Mouse (Mus musculus) cerebellum, postnatal 4 days (tissue): ENCODE data around the gene Nradd.
A peak's percentile ranks its signal among the peaks of the same experiment; 100 is the strongest.

Source experiments
- DNase-seq, 2 experiments: peaks; one replicate each; pipeline ENCODE4 v3.0.0; 2022; ENCODE audit warnings: low spot score in 2 of 2, mixed read lengths in 1 of 2

Nradd gene

DNA sequence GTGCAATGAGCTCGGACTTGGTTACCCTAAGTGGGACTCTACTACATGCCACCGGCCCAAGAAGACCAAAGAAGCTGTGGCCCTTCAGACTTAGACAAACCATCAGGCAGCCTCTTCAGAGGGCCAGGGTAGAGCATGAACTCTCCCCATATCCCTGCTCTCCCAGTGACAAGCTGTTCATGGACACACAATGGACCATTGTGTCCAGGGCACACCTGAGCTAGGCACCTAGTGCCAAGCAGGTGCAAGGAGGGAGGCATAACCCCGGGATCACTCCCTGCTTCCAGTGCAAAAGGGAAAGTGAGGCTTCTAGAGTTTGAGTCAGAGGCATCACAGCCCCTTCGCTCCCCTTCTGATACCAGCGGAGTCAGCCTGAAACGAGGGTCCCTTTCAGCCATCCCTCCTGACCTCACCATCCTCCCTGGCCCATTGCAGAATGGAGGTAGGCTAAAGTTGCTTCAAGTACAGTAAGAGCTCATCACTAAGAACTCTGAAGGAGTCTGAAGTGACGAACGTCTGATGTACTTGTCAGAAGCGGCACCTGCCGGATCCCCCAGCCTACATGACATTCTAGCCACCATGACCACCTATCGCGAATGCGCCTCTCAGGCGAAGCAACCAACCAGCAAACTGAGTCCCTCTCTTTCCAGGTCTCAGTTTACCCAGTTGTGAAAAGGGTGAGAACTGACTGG is 28.9 kb upstream of the Nradd start:
- DNase-seq: no peak

DNA sequence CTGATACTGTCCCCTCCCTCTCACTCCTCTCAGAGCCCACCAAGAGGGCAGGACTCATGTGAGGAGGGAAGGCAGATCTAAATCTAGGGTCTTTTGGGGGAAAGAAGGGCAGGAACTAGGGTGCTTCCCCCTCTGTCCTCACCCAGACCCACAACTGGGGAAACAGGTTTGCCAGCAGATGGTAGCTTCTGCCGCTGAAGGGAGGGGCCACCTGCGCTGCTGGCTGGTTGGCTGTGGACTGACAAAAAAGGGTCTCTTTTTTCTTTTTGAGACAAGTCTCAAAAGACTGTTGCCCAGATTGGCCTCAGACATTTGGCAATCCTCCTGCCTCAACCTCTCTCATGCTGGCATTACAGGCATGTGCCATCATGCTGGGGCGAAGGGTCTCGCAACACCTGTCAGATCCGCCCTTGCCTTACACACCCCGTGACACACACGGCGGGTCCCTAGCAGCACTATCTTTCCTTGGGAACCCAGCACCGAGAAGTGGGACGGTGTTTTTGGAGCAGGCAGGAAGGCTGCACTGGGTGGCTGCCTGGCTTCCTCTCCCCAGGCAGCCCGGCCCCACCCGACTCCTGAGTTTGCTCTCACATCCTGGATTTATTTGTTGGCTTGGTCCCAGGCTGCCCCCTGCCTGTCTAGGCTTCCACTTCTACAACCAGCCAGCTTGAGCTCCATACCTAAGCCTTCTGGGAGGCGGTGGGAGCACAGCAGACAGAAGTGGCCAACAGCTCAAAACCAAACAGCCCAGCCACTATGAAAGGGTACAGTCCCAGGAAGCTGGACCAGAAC is 27.9 kb upstream of the Nradd start:
- DNase-seq: no peak

DNA sequence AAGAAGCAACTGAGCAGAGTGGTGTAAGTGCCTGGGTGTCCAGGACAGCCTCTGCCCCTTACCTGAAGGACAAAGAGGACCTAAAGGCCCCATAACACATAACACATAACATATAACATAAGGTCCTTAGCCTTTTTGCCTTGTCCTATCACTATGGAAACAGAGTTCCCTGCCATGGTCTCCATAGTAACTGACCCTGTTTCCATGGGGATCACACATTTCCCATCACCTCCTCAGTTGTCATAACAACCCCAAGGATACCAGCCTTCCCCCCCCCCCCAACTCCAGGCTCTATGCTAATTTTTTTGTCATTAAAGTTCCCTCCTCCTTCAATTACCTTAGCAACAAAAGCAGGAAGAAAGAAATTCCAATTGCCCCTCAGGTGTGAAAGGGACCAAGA is 25.5 kb upstream of the Nradd start:
- DNase-seq: no peak

DNA sequence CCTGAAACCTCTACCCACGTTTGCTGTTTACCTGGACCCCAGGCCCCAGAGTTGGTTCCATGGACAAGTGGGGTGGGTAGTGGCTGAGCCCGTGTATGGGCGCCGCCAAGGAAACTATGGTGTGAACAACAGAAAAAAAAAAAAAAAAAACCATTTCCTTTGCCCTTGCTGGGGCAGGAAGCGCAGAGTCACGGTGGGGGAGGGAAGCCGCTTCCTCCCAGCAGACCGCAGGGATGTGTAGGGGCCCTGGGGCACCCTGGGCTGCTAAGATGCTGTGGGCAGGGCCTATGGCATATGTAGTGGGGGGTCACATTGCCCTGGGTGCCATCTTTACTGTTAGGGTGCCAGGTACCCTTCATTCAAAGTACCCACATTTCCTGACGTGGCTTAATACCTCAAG is 21.0 kb upstream of the Nradd start:
- DNase-seq: no peak

DNA sequence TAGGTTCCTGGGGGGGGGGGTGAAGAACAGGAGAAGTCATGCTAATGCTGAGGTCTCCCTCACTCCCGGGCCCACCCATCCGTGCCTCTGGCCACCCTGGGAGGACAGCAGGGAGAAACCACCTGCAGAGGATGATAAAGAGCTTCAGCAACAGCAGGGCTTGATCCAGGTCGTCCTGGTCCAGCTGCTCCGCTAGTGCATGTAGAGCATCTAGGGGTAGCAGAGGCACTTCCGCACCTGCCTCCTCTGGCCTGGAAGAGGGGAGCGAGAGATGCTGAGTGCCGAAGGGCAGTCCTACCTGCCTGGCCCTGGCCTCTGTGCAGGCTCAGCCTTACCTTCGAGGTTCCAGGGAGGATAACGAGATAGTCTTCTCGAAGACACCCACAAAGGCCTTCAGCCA is 20.0 kb upstream of the Nradd start:
- no peak for DNase-seq

DNA sequence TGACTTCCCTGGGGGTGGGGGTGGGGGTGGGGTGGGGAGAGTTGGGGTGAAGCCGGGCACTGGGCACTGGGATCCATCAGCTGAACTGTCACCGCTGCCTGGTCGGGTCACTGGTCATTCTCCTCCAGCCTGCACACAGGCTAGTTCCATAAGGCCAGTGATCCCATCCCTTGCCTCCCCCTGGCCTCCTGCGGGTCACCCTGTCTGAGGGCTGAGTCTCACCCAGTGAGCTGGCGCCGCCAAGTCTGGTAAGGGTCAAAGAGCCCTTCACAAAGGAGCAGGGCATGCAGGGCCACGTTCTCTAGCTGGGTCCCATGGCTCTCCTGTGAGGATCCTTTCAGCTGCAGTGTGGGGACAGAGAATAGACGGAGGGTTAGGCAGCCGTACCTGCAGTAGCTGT is 19.5 kb upstream of the Nradd start:
- DNase-seq: no peak

DNA sequence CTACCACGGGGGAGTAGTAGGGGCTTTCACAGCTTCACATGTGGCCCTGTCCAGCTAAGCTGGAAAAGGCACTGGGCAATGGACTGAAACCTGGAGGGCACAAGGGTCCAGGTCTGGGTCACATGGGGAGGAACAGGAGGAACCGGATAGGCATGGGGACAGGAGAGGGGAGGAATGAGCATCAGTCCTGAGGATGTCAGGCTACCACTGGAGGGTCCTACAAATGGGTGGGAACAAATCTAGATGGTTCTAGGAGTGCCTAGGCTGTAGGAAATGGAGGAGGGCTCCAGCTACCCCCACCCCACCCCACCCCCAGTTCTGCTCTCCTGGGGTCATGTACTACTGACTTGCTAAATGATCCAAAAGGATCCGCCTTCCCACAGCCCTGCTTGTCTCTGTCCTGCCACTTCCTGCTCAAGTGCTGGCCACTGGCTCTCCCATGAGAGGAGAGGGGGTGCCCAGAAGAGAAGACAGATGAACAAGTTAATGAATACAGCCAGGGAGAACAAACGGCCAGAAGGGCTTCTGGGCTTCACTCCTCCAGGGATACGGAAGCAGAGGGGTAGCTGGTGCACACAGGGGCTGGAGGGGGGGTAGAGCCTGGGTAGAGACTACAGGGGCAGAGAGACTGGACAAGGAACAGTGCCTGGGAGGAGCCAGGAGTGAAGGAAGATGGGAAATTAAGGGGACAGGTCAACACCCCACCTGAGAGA is 18.7 kb upstream of the Nradd start:
- no peak for DNase-seq

DNA sequence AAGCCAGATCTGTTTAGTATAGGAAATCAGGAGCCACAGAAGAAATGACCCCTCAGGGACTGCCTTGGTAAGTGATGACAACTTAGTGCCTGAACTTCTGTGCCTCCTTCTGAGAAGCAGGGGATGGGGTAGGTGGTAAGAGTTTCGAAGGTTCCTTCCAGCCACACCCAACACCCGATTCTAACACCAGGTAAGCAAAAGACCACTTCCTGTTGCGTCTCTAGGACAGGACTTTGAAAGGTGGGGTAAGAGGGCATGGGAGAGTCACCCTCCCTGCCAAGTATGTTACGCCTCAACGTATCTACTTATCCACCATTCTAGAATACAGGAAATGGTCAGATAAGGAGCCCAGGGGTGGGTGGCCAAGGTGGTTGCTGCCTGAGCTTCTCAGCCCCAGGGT is 16.8 kb upstream of the Nradd start:
- DNase-seq: no peak

DNA sequence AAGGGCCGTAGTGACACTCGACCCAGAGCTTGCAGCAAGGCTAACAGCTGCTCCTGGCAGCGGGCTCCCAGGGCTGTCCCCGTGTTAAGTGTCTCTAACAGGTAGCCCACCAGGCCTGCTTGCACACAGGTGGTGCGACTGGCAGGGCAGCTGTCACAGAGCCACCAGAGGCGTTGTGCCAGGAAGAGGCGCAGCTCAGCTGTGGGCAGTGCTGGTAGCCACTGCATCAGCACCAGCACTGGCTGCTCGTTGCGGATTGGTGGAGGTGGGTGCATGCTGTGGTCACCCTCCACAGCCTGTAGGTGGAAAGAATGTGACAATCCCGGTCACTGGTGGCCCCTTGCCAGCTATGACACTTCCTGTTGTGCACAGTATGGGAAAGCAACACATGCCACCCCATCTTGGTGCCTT is 14.4 kb upstream of the Nradd start:
- DNase-seq: peak in 1 of 2 experiments; percentile 43

DNA sequence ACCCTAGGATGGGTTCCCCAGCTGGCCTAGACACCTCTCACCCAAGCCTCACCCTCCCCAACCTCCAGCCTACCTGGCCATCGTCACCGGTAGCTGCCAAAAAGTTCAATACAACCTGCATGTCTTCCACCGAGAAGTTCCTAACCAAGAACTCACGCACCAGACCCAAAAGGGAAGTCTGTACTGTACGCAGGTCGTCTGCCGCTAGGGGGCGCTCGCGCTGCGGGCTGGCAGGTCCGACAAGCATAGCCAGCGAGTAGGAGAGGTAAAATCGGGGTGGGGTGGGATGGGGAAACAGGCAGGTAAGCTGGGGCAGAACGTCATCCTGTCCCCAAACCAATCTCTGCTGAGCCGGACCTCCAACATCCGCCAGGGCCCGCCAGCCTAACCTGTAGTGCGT is 11.0 kb upstream of the Nradd start:
- DNase-seq: peak; percentile 77 to 91

DNA sequence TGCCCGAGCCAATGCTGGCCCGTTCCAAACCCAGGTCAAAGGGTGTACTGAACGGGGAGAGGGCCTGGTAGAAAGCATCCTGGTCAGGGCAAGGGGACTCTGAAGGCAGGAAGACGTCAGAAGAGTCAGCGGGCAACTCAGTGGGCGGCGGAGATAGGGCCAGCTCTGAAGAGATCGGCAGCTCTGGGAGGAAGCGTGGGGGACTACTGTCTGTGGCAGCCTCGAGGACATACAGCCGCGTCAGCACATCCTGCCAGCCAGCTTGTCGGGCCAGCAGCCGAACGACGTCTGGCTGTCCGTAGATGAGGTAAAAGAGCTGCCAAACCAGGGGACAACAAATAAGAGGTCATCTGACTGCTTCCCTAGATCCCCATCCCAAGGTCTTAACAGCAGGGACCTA is 9.6 kb upstream of the Nradd start:
- no peak for DNase-seq

DNA sequence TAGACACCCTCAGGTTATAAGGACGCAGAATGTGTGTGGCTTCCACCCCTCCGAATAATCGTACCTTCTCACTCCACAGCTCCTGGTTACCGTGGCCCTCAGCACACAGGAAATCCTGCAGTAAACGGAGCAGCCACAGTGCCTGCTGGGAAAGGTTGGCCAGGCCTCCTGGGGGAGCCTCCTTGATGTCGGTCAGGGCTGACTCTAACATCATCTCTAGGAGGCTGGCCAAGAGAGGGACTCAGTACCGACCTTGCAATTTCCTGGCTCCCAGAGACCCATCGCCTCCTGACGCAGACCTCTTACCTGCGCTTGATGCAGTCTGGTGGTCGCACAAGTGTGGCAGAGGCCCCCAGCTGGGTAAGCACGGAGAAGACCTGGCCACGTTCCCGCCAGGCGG is 8.4 kb upstream of the Nradd start:
- no peak for DNase-seq

DNA sequence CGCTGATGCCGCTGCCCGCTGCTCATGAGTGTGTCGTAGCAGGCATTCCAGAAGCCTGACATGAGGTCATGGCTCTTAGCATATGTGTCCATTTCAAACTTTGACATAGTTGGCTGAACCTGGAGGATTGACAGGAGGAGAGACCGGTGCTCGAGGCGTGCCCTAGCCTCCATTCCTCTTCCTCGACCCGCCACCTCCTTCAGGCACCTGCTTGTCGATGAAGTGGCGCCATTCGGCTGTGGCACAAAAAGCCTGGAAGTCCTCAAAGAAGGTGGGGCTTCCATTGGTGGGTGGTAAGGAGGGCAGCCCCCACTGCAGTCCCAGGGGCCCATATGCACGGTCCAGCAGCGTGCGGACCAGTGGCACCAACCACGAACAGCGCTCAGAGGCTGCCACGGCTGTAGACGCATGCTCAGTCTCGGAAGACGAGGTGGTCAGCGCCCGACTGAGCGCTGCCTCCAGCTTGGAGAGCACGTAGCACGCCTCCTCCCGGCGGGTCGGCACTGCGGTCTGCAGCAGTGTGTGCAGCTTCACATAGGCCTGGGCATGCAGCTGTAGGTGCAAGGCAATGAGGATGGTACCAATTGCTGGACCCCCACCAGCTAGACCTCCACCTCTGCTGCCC is 7.5 kb upstream of the Nradd start:
- no peak for DNase-seq

DNA sequence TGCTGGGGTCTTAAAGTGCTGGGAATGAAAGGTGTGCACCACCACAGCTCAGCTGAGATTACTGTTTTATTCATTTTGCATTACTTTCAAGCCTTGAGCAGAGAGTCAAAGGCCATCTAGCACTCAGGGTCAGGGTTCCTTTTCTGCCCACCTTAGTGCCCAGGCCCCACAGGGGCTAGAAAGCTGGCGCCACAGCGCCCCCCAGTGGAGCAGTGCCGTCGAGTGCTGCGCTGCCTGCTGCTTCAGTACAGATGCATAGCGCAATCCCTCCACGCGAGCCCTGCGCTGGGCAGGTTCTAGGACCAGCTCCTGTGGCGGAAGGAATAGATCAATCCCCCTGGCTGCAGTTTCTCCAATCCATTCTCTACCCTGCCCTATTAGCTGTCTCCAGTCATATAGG is 6.9 kb upstream of the Nradd start:
- DNase-seq: peak in 1 of 2 experiments; percentile 73

DNA sequence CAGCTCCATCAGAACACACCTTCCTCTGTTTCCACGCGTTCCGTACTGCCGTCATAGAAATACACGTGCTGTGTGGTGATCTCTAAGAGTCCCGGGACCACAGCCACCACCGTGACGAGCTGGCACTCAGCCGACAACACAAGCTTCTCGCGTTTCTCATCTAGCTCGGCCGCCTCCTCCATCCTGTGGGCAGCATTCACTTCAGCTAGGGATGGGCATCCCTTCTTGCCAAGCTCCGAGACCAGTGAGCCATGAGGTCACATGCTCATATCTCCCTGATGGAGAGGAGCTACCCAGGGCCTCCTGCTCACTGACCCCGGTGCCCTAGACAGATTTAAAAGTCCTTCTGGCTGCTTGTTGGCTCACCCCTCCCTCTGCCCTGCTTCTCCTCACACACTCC is 5.9 kb upstream of the Nradd start:
- DNase-seq: no peak

DNA sequence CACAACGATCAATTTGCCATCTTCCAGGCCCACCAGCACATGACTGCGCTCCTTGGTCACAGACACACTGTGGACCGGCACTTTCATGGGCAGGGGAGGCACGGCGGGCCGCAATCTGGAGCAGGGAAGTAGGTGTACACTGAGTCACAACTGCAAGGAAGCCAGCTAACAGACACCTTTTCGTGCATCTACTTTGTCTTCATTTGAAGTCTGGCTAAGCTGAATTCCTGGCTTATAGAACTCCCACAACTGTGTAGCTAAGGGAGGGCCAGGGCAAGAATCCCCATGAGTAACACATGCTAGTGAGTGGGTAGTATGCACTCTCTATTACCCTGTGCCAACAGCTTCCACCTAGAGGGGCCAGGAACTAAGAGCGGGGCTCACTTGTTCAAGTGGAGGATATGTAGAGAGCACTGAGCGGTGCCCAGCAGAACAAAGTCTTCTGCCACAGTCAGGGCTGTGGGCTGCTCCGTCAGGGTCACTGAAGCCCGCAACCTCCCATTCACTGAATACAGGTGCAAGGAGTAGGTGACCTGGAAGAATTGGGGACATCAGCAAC is 1.2 kb upstream of the Nradd start:
- no peak for DNase-seq

DNA sequence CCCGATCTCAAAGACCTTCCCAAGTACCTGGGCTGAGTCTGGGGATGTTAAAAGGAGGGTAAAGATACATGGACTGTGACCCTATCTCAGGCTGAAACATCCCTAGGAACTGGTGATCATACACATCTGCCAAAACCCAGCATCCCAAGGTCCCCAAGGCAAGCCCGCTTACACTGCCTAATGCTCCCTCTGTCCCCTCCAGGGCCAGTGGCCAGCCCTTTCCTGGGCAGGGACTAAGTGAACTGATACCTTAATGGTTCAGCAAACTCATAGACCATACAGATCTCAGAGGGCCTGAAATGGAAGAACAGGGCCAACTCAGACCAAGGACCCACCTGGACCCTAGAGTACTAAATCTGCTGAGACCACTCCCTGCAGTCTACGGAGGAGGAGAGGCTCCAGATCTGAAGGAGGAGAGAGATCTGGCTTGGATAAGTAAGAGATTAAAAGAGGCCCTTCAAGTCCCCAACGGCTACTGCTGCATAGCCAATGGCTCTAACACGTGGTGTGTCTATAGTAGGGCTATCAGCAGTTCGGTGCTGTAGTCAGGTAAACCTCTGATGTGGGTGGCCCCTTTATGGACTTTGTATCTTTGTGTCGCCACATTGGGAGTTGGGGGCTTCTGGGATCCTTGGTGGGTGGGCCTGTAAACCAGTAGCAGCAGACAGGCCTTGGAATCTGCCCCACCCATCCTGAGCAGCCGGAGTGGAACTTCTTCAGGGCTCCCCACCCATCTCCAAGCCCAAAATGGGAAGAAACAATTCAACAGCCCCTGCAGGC is 646 bp downstream of the Nradd start:
- no peak for DNase-seq

DNA sequence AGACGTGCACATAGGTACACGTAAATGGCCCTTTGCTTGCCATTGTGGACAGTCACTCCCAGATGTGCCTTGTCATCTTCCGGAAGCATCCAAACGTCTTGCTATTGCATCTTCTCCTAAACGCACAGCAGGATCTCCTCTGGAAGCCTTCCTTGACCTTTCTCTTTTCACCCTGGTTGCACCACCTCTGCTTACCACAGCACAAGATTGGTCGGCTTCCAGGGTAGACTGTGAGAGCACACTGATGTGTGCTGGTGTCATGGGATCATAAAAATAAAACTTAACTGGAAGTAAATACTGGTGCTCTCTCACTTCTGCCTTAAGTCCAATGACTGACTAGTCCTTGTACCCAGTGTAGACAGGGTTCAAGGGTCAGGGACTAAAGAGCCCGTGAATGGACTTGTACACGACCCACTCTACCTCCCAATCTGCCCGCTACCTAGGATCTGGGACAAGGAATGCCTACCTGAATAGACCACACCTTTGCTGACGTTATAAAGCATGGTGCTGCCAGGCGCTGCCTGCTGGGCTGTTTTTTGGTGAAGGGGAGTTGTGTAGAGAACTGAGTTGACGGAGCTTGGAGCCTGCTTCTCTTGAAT is 1.5 kb downstream of the Nradd start:
- DNase-seq: no peak

DNA sequence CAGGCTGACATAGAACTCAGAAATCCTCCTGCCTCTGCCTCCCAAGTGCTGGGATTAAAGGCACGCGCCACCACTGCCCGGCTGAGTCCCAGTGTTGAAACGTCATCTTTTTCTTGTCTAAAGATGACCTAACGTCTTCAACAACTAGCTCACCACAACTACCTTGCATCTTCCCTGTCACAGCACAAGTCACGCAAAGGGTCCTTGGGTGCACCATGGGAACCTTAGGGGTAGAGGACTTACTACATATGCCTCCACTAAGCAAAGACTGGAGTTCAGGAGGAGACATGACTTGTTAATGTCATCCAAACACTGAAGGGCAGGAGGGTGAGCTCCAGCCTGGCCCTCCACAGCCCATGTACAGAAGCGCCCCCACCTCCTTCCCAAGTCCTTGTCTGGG is 3.6 kb downstream of the Nradd start:
- DNase-seq: no peak

DNA sequence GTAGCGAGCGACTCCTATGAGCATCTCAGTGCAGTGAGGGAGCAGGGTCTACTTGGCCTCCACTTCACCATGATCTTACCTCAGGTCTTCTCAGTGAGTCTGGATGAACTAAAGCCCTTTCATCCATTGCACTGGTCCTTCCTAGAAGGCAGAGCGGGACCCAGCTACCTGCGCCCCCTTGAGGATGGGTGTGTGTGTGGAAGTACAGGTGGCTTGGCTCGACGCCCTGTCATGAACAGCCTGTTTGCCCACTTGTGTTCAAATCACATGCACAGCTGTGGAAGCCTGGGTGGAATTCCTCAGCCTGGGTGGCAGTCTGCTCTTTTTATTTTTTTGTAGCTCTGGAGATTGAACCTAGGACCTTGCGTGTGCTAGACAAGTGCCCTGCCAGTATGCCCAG is 4.1 kb downstream of the Nradd start:
- no peak for DNase-seq

DNA sequence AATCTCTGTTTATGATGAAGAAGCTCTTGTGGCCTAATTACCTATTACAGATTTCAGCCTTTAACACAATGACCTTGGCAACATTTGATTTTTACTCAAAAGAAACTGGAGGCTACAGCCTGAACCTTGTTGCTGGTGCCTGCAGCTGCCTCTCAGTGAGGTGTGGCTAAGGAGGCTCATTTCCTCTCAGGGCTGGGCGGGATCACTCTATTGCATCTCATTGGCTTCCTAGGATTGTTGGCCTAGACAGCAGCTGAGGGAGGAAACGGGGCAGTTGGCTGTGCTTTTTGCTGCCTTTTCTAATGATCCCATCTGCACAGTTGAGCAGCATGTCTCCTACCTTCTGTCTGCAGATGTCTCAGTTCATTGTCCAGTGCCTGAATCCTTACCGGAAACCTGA is 7.2 kb downstream of the Nradd start:
- no peak for DNase-seq
